In the genomic region with DNA sequence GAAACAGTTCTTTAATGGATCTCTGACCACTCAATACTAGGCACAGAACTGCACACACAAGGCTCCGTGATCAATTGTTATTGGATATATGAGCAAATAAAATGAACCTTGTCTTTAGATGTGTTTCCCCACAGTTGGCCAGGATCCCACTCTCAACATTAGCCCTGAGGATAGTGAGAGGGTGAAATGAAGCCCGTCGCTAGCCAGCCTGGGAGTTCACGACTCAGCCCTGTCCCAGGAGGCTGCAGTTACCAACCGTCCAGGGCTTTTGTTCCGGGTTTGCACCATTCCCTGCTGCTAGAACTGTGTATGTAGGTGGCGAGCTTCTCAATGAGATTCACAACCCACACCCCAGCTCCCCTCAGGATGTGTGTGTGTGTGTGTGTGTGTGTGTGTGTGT, we compare ENCODE assay signal across 22 mouse cellular contexts.
"Had no signal": no experiment of that assay in that cellular context is flagged by ENCODE, and none has a peak within 500 bp of the region (broad histone marks: within the 10 kb centered on the region; RNA-seq: fewer than 3 reads in every experiment).

No protein-coding gene starts in this region.

- DNase-seq: layer of hippocampus, adult 9-11 months; right cerebral cortex, adult 18-20 months; right cerebral cortex, postnatal 14 days; right cerebral cortex, postnatal 4 days; thymus, adult 2 months; thymus, postnatal 14 days; thymus, postnatal 4 days had no signal

- H3K27ac ChIP-seq: kidney, postnatal 0 days; layer of hippocampus, adult 2 months; limb, embryonic 10.5 days; limb, embryonic 13.5 days; liver, embryonic 12.5 days; liver, embryonic 15.5 days; midbrain, embryonic 13.5 days; neural tube, embryonic 12.5 days; neural tube, embryonic 15.5 days; stomach, postnatal 0 days had no signal

- H3K9me3 ChIP-seq: limb, embryonic 10.5 days; limb, embryonic 13.5 days; liver, embryonic 12.5 days; liver, embryonic 15.5 days; megakaryocyte, embryonic 14.5 days; midbrain, embryonic 10.5 days; midbrain, embryonic 13.5 days; neural tube, embryonic 12.5 days; neural tube, embryonic 15.5 days had no signal

- ATAC-seq: liver, embryonic 12.5 days; midbrain, embryonic 13.5 days; midbrain, embryonic 16.5 days had no signal

- H3K4me3 ChIP-seq: layer of hippocampus, adult 2 months; limb, embryonic 10.5 days; limb, embryonic 13.5 days; liver, embryonic 12.5 days; liver, embryonic 15.5 days; megakaryocyte, embryonic 14.5 days; midbrain, embryonic 10.5 days; midbrain, embryonic 13.5 days; myocyte; neural tube, embryonic 12.5 days; neural tube, embryonic 15.5 days had no signal

- H3K36me3 ChIP-seq: limb, embryonic 10.5 days; limb, embryonic 13.5 days; liver, embryonic 12.5 days; liver, embryonic 15.5 days; midbrain, embryonic 10.5 days; midbrain, embryonic 13.5 days; neural tube, embryonic 12.5 days; neural tube, embryonic 15.5 days had no signal

- H3K4me2 ChIP-seq: limb, embryonic 13.5 days; liver, embryonic 12.5 days; liver, embryonic 15.5 days; lung, embryonic 14.5 days; midbrain, embryonic 13.5 days; neural tube, embryonic 12.5 days; neural tube, embryonic 15.5 days had no signal

- H3K27me3 ChIP-seq: limb, embryonic 13.5 days; liver, embryonic 12.5 days; liver, embryonic 15.5 days; midbrain, embryonic 13.5 days; neural tube, embryonic 12.5 days; neural tube, embryonic 15.5 days had no signal

- H3K9ac ChIP-seq: limb, embryonic 13.5 days; liver, embryonic 12.5 days; liver, embryonic 15.5 days; lung, embryonic 14.5 days; midbrain, embryonic 13.5 days; neural tube, embryonic 12.5 days; neural tube, embryonic 15.5 days had no signal
